Mouse (Mus musculus) liver, embryonic 13.5 days (tissue): ENCODE results near the gene Degs1. TPM values are rescaled to one million over a fixed set of nuclear protein-coding genes. Genes with fewer than 3 reads are reported as not detected.

Experiments used
- ATAC-seq: fragments of 200-750 bp; cut with Nextera tagmentation; 2 replicates; pipeline ENCODE4 v1.8.0; 2017; ENCODE audit warnings: low read depth, mild to moderate bottlenecking, moderate number of reproducible peaks, moderate library complexity
- DNase-seq: peaks from one replicate; pipeline ENCODE4 v3.0.0; 2022
- H3K27ac ChIP-seq: fragments of 300-500 bp; sonication (generic); 2 replicates; pipeline ENCODE4 v1.5.1; 2015; ENCODE audit warnings: moderate library complexity, mild to moderate bottlenecking, inconsistent platforms
- H3K27me3 ChIP-seq: fragments of 300-500 bp; sonication (generic); 2 replicates; pipeline ENCODE4 v1.6.1; 2015; ENCODE audit warnings: mild to moderate bottlenecking, inconsistent platforms
- H3K36me3 ChIP-seq: fragments of 300-500 bp; sonication (generic); 2 replicates; pipeline ENCODE4 v1.6.1; 2015; ENCODE audit warnings: mild to moderate bottlenecking, inconsistent platforms
- H3K4me1 ChIP-seq: fragments of 300-500 bp; sonication (generic); replicated peaks from 2 replicates; pipeline ENCODE4 v1.6.1; 2015; ENCODE audit warnings: inconsistent platforms
- H3K4me2 ChIP-seq: fragments of 300-500 bp; sonication (generic); 2 replicates; pipeline ENCODE4 v1.6.1; 2015; ENCODE audit warnings: inconsistent platforms, mild to moderate bottlenecking, moderate library complexity
- H3K4me3 ChIP-seq: fragments of 300-500 bp; sonication (generic); replicated peaks from 2 replicates; pipeline ENCODE4 v1.5.1; 2015; ENCODE audit warnings: mild to moderate bottlenecking, inconsistent platforms
- H3K9ac ChIP-seq: fragments of 300-500 bp; sonication (generic); 2 replicates; pipeline ENCODE4 v1.6.1; 2015; ENCODE audit warnings: mild to moderate bottlenecking, inconsistent platforms
- H3K9me3 ChIP-seq: fragments of 300-500 bp; sonication (generic); replicated peaks from 2 replicates; pipeline ENCODE4 v1.6.1; 2016; ENCODE audit warnings: inconsistent platforms
- WGBS: fragments of 180-500 bp; shearing (Covaris S2); methylation state at CpG from one replicate; pipeline ENCODE4 v1.1.7; 2015; ENCODE audit not compliant: insufficient replicate concordance; 5-methylcytosine and 5-hydroxymethylcytosine counted together
- polyA plus RNA-seq: library from polyadenylated mRNA; unstranded; fragments of >200 nt; fragmentation: Nextera tagmentation; extraction: Ambion mirVana; gene quantifications from 2 replicates; pipeline ENCODE4 v1.2.1, GENCODE M21; 2015

The Degs1 gene
- polyA plus RNA-seq, 1 experiment from 2014 or later: 87.5 TPM

DNA sequence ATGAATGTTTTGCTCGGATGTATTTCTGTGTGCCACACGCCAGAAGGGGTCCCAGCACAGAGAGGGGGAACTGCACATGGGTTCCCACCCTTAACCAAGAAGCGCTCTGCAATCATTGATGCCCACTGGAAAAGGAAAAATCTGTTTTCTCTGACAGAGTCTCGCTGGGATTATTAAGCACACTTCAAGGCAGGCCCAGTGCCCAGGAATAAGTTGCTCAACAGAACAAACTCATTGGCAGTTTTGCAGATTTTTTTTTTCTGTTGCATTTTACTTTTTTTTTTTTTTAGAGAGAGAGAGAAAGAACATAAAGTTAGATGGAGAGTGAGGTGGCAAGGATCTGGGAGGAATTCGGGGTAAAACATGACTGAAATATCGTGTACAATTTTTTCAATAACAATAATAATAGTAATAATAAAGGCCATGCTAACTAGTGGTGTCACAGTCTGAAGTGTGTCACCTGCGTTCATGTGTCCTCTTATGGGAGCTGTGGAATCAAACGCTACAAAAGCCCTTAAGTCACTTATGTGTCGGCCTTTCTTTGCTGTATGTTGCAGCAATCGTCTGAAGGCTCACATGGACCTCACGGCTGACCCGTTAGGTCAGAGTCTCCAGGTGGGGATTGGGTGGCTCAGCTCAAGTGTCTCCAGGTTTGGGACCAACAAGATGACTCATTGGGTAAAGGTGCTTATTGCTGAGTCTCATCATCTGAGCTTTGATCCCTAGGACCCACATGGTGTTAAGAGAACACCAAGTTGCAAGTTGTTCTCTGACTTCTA, 28.7 kb downstream of the Degs1 start:
- H3K36me3 ChIP-seq: no peaks in the 10 kb centered on the region
- H3K4me3 ChIP-seq: no peak overlapping the region
- WGBS: 77% methylated on average over 12 of the region's 12 CpGs
- H3K9ac ChIP-seq: no peak overlapping the region
- DNase-seq (no peak), ATAC-seq (no peak)
- H3K27me3 ChIP-seq: no peaks in the 10 kb centered on the region
- H3K4me1 ChIP-seq: no peaks in the 10 kb centered on the region
- no peak overlapping the region for H3K27ac ChIP-seq
- H3K9me3 ChIP-seq: no peaks in the 10 kb centered on the region
- H3K4me2 ChIP-seq: no peak overlapping the region

DNA sequence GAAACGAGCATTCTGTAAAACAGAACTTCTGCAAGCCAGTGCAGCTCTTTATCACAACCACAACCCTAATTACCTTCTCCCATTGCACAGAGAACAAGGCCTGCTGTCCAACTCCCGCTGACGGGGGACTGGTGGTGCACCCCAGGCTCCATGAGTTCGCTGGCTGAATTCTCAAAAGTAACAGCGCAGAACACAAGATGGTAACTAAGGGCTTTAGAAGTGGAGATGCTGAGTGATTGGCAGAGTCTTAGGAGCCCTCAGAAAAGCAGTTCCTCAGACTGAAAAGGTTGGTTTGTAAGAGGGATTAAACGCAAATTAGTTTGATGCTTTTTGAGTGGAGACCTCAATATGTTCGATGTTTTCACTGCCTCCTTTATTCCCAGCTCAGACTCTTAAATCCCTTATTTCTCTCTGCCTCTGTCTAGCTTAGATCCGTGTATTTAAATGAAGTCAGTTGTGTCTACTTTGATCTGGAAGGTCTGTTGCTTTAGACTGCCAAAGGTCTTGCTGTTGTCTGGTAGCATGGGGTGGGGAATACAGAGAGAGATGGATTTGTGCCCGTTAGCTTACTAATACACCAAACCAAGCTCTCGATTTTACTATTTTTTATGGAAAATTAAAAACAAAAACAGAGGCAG, 30.0 kb downstream of the Degs1 start:
- WGBS: 69% methylated on average over 10 of the region's 10 CpGs
- H3K4me3 ChIP-seq: no peak overlapping the region
- no peak overlapping the region for H3K9ac ChIP-seq
- no peaks in the 10 kb centered on the region for H3K36me3 ChIP-seq
- H3K4me1 ChIP-seq: no peaks in the 10 kb centered on the region
- no peaks in the 10 kb centered on the region for H3K27me3 ChIP-seq
- no peak overlapping the region for H3K27ac ChIP-seq
- ATAC-seq (no peak), DNase-seq (no peak)
- H3K9me3 ChIP-seq: no peaks in the 10 kb centered on the region
- H3K4me2 ChIP-seq: no peak overlapping the region

DNA sequence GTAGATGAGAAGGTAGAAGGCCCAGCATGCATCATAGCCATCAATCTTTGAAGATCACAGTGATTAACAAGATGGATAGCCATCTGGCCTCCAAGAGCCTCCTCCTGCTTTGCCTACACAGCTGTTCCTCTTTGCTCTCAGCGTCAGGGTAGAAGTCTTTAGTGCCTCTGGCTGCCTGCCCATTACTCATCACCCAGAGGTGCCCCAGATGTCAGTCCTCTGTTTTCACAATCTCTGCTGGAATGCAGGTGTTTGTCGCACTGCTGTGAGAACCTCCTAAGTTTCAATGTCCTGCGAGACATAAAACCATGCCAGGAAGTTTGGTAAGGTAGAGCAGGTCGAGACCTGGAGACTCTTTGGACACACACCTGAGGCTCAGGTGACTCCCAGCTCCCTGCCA, 31.9 kb downstream of the Degs1 start:
- Histone ChIP-seq H3K9ac (no peak overlapping the region), H3K4me2 (no peak overlapping the region), H3K36me3 (no peaks in the 10 kb centered on the region), H3K9me3 (no peaks in the 10 kb centered on the region), H3K27me3 (no peaks in the 10 kb centered on the region), H3K4me1 (no peaks in the 10 kb centered on the region), H3K27ac (no peak overlapping the region), H3K4me3 (no peak overlapping the region)
- 53% methylated on average over 4 of the region's 4 CpGs for WGBS
- ATAC-seq (no peak), DNase-seq (no peak)

DNA sequence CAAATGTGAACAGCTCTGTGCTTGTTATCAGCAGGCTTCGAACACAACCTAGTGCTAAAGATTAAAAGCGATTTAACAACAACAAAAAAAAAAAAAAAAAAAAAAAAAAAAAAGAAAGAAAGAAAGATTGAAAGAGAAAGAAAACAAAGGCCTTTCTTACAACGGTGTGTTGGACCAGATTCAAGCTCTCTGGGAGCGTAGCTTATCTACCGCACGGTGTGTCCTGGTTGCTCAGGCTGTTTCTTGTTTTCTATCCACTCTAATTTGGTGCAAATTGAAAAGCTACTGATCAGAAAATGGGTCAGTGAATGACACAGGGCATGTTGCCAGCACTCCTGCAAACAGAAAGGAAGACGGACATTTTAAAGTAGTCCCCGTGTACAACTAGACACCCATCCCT, 33.3 kb downstream of the Degs1 start:
- no peak for ATAC-seq
- 60% methylated on average over 8 of the region's 8 CpGs for WGBS

DNA sequence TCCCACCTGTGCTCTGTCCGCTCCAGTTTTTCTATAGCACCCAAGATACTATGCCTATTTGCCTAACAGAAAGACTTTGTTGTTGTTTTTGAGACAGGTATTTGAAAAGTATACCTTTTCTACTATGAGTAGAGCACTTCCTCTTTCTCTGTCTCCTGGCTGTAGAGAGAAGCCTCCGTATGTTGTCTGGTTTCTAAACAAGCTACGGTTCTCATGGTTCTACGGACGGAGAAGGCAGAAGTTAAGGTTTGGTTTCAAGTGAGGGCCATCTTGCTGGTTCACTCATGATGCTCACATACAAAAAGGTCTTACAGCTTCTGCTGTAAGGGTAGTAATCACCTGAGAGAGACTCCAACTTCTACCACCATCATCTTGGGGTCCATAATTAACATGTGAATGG, 37.6 kb downstream of the Degs1 start:
- 64% methylated on average over 5 of the region's 5 CpGs for WGBS
- Histone ChIP-seq H3K4me2 (no peak overlapping the region), H3K4me1 (no peaks in the 10 kb centered on the region), H3K36me3 (no peaks in the 10 kb centered on the region), H3K9ac (no peak overlapping the region), H3K27ac (no peak overlapping the region), H3K4me3 (no peak overlapping the region), H3K9me3 (no peaks in the 10 kb centered on the region), H3K27me3 (no peaks in the 10 kb centered on the region)
- DNase-seq (no peak), ATAC-seq (no peak)

More for the DNA sequence above, 33.3 kb downstream of the Degs1 start:
- Histone ChIP-seq H3K36me3 (no peaks in the 10 kb centered on the region), H3K27ac (no peak overlapping the region), H3K27me3 (no peaks in the 10 kb centered on the region), H3K9me3 (no peaks in the 10 kb centered on the region), H3K4me2 (no peak overlapping the region), H3K4me1 (no peaks in the 10 kb centered on the region), H3K4me3 (no peak overlapping the region), H3K9ac (no peak overlapping the region)
- DNase-seq: no peak

DNA sequence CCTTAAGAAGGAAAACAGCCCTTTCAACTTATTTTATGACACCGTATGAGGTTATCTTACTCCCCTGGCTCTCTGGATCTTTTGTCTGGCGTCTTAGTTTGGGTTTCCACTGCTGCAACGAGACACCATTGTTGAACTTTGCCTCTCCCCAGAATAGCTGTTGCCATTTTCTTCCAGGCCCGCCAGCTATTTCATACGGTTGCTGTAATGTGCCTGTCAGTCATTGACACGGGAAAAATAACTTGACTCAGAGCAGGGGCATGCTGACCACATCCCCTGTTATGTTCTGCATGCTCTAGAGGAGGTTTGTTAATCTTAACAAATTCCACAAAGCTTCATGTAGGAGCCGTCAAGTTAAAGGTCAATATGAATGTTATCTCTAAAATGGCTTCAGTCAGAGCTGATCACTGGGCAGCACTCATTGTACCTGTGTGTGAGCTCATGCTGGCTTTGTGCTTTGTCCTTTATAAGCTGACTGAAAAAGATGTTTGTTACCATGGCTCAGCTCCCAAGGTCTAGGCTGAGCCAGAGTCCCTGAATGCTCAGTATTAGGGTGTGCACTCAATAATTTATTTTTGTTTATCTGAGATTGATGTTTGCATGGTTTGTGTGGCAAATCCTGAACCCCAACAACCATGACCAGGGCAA, 44.4 kb downstream of the Degs1 start:
- ATAC-seq (no peak), DNase-seq (no peak)
- Histone ChIP-seq H3K4me1 (no peaks in the 10 kb centered on the region), H3K27ac (no peak overlapping the region), H3K9me3 (no peaks in the 10 kb centered on the region), H3K36me3 (no peaks in the 10 kb centered on the region), H3K4me2 (no peak overlapping the region), H3K4me3 (no peak overlapping the region), H3K9ac (no peak overlapping the region), H3K27me3 (no peaks in the 10 kb centered on the region)
- WGBS: 43% methylated on average over 7 of the region's 7 CpGs

DNA sequence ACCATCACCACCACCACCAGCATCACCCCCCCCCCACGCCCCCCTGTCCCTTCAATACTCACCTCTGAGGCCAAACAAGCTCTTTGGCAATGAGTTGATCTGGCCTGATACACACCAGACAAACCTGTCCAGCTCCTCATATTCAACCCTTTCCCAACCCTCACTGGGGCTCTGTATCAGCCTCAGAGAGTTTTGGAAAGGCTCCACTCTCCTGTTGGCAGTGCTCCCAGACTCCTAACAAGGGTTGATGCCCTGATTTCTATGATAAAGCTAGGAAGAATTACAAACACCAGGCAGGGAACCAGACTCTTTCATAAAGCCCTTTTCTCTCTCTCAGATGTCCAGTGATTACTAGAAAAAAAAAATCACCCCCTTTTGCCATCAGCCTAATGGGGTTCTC, 45.2 kb downstream of the Degs1 start:
- Histone ChIP-seq H3K9ac (no peak overlapping the region), H3K4me3 (no peak overlapping the region), H3K36me3 (no peaks in the 10 kb centered on the region), H3K4me2 (no peak overlapping the region), H3K27me3 (no peaks in the 10 kb centered on the region), H3K4me1 (no peaks in the 10 kb centered on the region), H3K9me3 (no peaks in the 10 kb centered on the region), H3K27ac (no peak overlapping the region)
- ATAC-seq: no peak
- no peak for DNase-seq
- WGBS: 69% methylated on average over 1 of the region's 1 CpGs

DNA sequence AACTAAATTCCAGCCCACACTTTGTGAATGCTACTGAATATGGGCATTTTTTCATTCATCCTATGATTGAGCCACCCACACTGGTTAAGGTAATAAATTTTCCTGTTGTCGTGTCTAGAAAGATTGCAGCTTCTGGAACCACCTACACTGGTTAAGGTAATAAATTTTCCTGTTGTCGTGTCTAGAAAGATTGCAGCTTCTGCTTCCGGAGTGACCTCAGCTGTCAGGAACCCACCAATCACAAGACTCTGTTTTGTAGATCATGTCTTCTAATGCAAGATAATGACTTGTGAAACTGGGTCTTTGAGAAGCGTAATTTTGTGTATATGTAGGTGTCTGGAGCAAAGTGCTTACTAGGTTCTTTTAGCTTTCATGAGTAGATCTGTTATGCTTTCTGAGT, 47.4 kb downstream of the Degs1 start:
- Histone ChIP-seq H3K4me1 (no peaks in the 10 kb centered on the region), H3K27me3 (no peaks in the 10 kb centered on the region), H3K4me2 (no peak overlapping the region), H3K9ac (no peak overlapping the region), H3K4me3 (no peak overlapping the region), H3K36me3 (no peaks in the 10 kb centered on the region), H3K9me3 (no peaks in the 10 kb centered on the region; the same call in 1 of the 2 replicates), H3K27ac (no peak overlapping the region)
- ATAC-seq (no peak), DNase-seq (no peak)
- 53% methylated on average over 4 of the region's 4 CpGs for WGBS

DNA sequence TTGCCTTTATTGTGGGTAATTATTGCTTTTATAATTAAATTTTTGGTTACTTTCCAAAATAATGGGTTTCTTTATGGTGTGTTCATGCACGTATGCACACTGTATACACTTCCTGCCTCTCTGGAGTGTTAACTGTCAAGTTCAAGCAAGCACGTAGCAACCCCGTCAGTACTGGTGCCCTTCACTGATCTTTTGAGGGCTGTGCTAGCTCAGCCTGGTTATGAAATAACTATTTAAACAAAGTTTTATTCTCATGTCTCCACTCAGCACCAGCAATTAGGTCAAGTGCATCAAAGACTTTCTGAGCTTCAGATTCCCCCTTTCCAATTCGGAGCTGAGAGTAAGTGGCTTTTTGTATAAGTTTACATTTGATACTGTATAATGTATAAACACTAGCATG, 53.2 kb downstream of the Degs1 start:
- ATAC-seq (no peak), DNase-seq (no peak)
- H3K4me3 ChIP-seq: no peak overlapping the region
- 68% methylated on average over 4 of the region's 4 CpGs for WGBS
- H3K9ac ChIP-seq: no peak overlapping the region
- H3K4me2 ChIP-seq: no peak overlapping the region
- H3K36me3 ChIP-seq: no peaks in the 10 kb centered on the region
- H3K4me1 ChIP-seq: no peaks in the 10 kb centered on the region
- H3K9me3 ChIP-seq: no peaks in the 10 kb centered on the region; the same call in 1 of the 2 replicates
- H3K27me3 ChIP-seq: no peaks in the 10 kb centered on the region
- H3K27ac ChIP-seq: no peak overlapping the region

DNA sequence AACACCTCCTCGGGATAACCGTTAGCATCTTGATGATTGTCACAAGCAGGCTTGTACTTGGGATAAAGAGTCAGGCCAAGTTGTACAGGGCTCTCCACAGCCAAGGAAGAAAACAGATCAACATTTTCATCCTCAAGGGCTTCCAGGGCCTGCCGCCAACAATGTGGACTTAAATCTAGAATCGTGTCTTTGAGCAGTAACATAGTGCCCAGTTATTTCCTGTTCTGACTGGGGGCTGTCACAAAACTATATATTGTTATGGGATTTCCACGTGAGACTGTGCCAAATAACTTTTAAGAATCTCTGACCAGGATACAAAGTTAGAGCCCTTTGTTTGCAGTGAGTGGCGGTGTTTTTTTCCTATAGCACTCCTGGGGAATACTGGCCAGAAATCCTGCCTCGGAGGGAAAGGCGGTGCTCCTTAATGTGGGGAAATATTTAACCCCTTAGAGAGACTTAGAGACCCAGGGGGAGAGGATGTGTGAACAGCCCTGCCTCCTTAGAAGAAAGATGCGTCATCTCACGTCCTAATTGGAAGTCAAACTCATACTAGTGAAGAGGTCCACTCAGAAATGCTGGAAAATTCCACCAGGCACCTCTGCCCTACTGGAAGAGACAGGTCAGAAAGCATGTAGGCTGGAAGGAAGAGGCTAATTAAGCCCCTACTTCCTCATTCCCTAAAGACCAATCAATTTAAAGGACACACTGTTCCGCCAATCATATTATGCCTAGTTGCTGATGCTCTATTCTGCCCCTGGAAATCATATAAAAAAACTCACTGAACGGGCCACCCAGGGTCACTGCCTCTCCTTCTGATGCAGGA, 55.3 kb downstream of the Degs1 start:
- DNase-seq (no peak), ATAC-seq (no peak)
- Histone ChIP-seq H3K36me3 (no peaks in the 10 kb centered on the region), H3K4me2 (no peak overlapping the region), H3K27me3 (no peaks in the 10 kb centered on the region), H3K4me3 (no peak overlapping the region), H3K27ac (no peak overlapping the region), H3K9me3 (no peaks in the 10 kb centered on the region; the same call in 1 of the 2 replicates), H3K4me1 (0 out of 2 replicates have a peak, but pooled peaks cover 3% of the 10 kb centered on the region), H3K9ac (no peak overlapping the region)
- 57% methylated on average over 12 of the region's 12 CpGs for WGBS

DNA sequence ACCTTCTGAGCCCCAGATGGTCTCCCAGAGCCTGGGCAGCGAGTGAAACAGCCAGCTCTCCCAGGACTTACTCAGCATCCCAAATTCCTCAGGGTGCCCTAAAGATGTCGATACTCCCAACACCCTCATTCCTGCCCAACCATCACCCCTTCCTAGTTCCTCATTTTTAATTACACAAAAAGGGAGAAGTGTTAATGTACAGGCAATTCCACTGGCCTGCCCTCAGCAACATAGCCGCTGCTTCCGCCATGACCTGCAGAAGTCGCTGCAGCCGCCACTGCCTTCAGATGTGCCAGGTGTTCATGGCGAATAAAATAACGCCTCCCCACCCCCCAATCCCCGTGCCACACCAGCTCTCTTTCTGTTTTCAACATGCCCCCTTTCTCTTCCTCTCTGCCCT, 56.3 kb downstream of the Degs1 start:
- ATAC-seq: no peak

More for the DNA sequence above, 56.3 kb downstream of the Degs1 start:
- WGBS: 73% methylated on average over 9 of the region's 9 CpGs
- Histone ChIP-seq H3K9me3 (no peaks in the 10 kb centered on the region; the same call in 1 of the 2 replicates), H3K9ac (no peak overlapping the region), H3K4me2 (no peak overlapping the region), H3K27me3 (no peaks in the 10 kb centered on the region), H3K4me3 (no peak overlapping the region), H3K36me3 (no peaks in the 10 kb centered on the region), H3K27ac (no peak overlapping the region), H3K4me1 (0 out of 2 replicates have a peak, but pooled peaks cover 3% of the 10 kb centered on the region)
- DNase-seq: no peak
